Mouse (Mus musculus) ES-E14 (cell line): Measurements from ENCODE around the gene Gm9508. TPM values are rescaled to one million over a fixed set of nuclear protein-coding genes. Genes with fewer than 3 reads are reported as not detected.
"Not testable (repeated sequence)": the region's sequence is repeated elsewhere in the genome, so short reads cannot be mapped to it uniquely, and the experiment has no call there.

Experiments used
- DNase-seq: peaks from one replicate; pipeline ENCODE4 v3.0.0-alpha.2; 2013; ENCODE audit warnings: low read depth, low spot score
- H3K27ac ChIP-seq: 2 replicates; pipeline ENCODE4 v1.5.1; 2012; ENCODE audit warnings: low read depth, mild to moderate bottlenecking, low read length, moderate library complexity, mixed read lengths; ENCODE audit not compliant: poor library complexity, insufficient read depth, severe bottlenecking
- H3K36me3 ChIP-seq: 2 replicates; pipeline ENCODE4 v1.6.1; 2012; ENCODE audit warnings: mild to moderate bottlenecking, low read length, moderate library complexity, mixed read lengths; ENCODE audit not compliant: control insufficient read depth, poor library complexity, insufficient read depth, severe bottlenecking
- H3K4me1 ChIP-seq, 2 experiments: fragments of 150-350 bp in 1 of 2; sonication (generic) in 1 of 2; 2 replicates each; pipeline ENCODE4 v1.6.1; 2012; ENCODE audit warnings: low read length in 2 of 2, mild to moderate bottlenecking in 1 of 2, mixed read lengths in 1 of 2; ENCODE audit not compliant: control insufficient read depth in 2 of 2, insufficient read depth in 2 of 2, poor library complexity in 1 of 2
- H3K4me3 ChIP-seq, 2 experiments: fragments of 150-350 bp in 1 of 2; sonication (generic) in 1 of 2; 2 replicates each; pipeline ENCODE4 v1.5.1; 2012; ENCODE audit warnings: low read length in 2 of 2, low read depth in 1 of 2, mild to moderate bottlenecking in 1 of 2, mixed read lengths in 1 of 2; ENCODE audit not compliant: insufficient read depth in 1 of 2, poor library complexity in 1 of 2, severe bottlenecking in 1 of 2
- H3K9ac ChIP-seq: 2 replicates; pipeline ENCODE4 v1.6.1; 2012; ENCODE audit warnings: low read depth, mild to moderate bottlenecking, low read length, mixed read lengths; ENCODE audit not compliant: poor library complexity, insufficient read depth, severe bottlenecking
- H3K9me3 ChIP-seq: fragments of 150-350 bp; sonication (generic); 2 replicates; pipeline ENCODE4 v1.6.1; 2012; ENCODE audit warnings: low read depth, mild to moderate bottlenecking, low read length; ENCODE audit not compliant: control insufficient read depth, insufficient read depth
- CHD2 ChIP-seq: IDR thresholded peaks from 2 replicates; pipeline ENCODE4 v1.6.1; 2014; ENCODE audit warnings: mild to moderate bottlenecking, low read depth, low read length, inconsistent platforms
- HCFC1 ChIP-seq: IDR thresholded peaks from 2 replicates; pipeline ENCODE4 v1.6.1; 2012; ENCODE audit warnings: low read length, inconsistent platforms, borderline replicate concordance; ENCODE audit not compliant: insufficient read depth
- MAFK ChIP-seq: IDR thresholded peaks from 2 replicates; pipeline ENCODE4 v1.6.1; 2014; ENCODE audit warnings: mild to moderate bottlenecking, low read depth, low read length, inconsistent platforms; ENCODE audit not compliant: insufficient read depth
- ZC3H11A ChIP-seq: IDR thresholded peaks from 2 replicates; pipeline ENCODE4 v1.6.1; 2012; ENCODE audit warnings: low read depth, mild to moderate bottlenecking, inconsistent platforms, low read length, borderline replicate concordance
- ZNF384 ChIP-seq: IDR thresholded peaks from 2 replicates; pipeline ENCODE4 v1.6.1; 2012; ENCODE audit warnings: low read depth, low read length, inconsistent platforms
- in situ Hi-C, 2 experiments: fragments of 600-800 bp; cut with MboI; formaldehyde crosslinking; loops; one replicate each; pipeline ENCODE4 v1.15.1; 2025; ENCODE audit warnings: low sequenced_read_pairs in 2 of 2, inconsistent platforms in 1 of 2; ENCODE audit not compliant: unreplicated experiment in 2 of 2
- total RNA-seq: library from RNA; depleted of rRNA; stranded (reverse); fragments of 300-350 nt; gene quantifications from 2 replicates; pipeline ENCODE4 v1.2.3, GENCODE M21; 2012

Gene Gm9508
- total RNA-seq, 1 experiment: not detected

GRCm38 (mm10) chr10:77728280-77728679, 31.2 kb upstream of the Gm9508 start:
- H3K9ac ChIP-seq: no peak overlapping the region
- no peaks in the 10 kb centered on the region for H3K36me3 ChIP-seq
- TF ChIP-seq ZC3H11A: no peak
- no peak for TF ChIP-seq ZNF384
- no peak for TF ChIP-seq HCFC1
- TF ChIP-seq MAFK: no peak
- TF ChIP-seq CHD2: no peak
- no peak overlapping the region for H3K27ac ChIP-seq
- DNase-seq: no peak
- H3K9me3 ChIP-seq: no peaks in the 10 kb centered on the region
- in situ Hi-C loops: no loop called here
- H3K4me1 ChIP-seq: no peaks in the 10 kb centered on the region
- no peak overlapping the region for H3K4me3 ChIP-seq

GRCm38 (mm10) chr10:77726186-77726585, 29.2 kb upstream of the Gm9508 start, which contains the start of gene Gm10100:
TSS of gene Gm10100 (plus strand) at chr10:77726486.
- no peak within 1 kb of the TSS for H3K4me3 ChIP-seq
- H3K9ac ChIP-seq: no peak within 1 kb of the TSS
- DNase-seq: no peak
- H3K9me3 ChIP-seq: no peaks in the 10 kb centered on the region
- no peaks in the 10 kb centered on the region for H3K36me3 ChIP-seq
- TF ChIP-seq ZNF384 (no peak), HCFC1 (no peak), MAFK (no peak), ZC3H11A (no peak), CHD2 (no peak)
- H3K27ac ChIP-seq: no peak within 1 kb of the TSS
- H3K4me1 ChIP-seq: no peaks in the 10 kb centered on the region
- in situ Hi-C loops: no loop called here

GRCm38 (mm10) chr10:77724855-77725254, 27.8 kb upstream of the Gm9508 start:
- in situ Hi-C loops: no loop called here
- no peak overlapping the region for H3K4me3 ChIP-seq
- no peak overlapping the region for H3K9ac ChIP-seq
- DNase-seq: peak; percentile 33
- no peaks in the 10 kb centered on the region for H3K36me3 ChIP-seq
- TF ChIP-seq ZNF384 (no peak), ZC3H11A (0 out of 2 replicates have a peak, but pooled peaks have one; percentile 0)
- no peak overlapping the region for H3K27ac ChIP-seq
- H3K4me1 ChIP-seq: no peaks in the 10 kb centered on the region
- H3K9me3 ChIP-seq: no peaks in the 10 kb centered on the region

- H3K9me3 ChIP-seq, in situ Hi-C loops, H3K4me1 ChIP-seq, DNase-seq, H3K27ac ChIP-seq, H3K36me3 ChIP-seq, H3K9ac ChIP-seq, H3K4me3 ChIP-seq: not testable (repeated sequence)
These were observed 23.3 kb upstream of the Gm9508 start, which contains the start of gene Krtap12-1 for GRCm38 (mm10) chr10:77720299-77720698. TSS of gene Krtap12-1 (plus strand) at chr10:77720599.

GRCm38 (mm10) chr10:77715507-77715906, 18.5 kb upstream of the Gm9508 start, which contains the start of gene Gm10142:
TSS of gene Gm10142 (plus strand) at chr10:77715807.
- Histone ChIP-seq H3K4me1 (no peaks in the 10 kb centered on the region), H3K27ac (no peak within 1 kb of the TSS; the same call in 1 of the 2 replicates), H3K9me3 (no peaks in the 10 kb centered on the region), H3K4me3 (no peak within 1 kb of the TSS), H3K36me3 (no peaks in the 10 kb centered on the region), H3K9ac (no peak within 1 kb of the TSS)
- TF ChIP-seq ZNF384: no peak
- no peak for TF ChIP-seq ZC3H11A
- no peak for TF ChIP-seq MAFK
- DNase-seq: no peak
- in situ Hi-C loops: no loop called here
